Mouse (Mus musculus) forebrain, embryonic 16.5 days (tissue): ENCODE results near the gene Slc30a10. TPM values are rescaled to one million over a fixed set of nuclear protein-coding genes. Genes with fewer than 3 reads are reported as not detected.

Source experiments
- ATAC-seq: fragments of 200-750 bp; cut with Nextera tagmentation; 2 replicates; pipeline ENCODE4 v1.8.0; 2017; ENCODE audit warnings: mild to moderate bottlenecking, moderate library complexity
- H3K27ac ChIP-seq: fragments of 300-500 bp; sonication (generic); 2 replicates; pipeline ENCODE4 v1.5.1; 2014; ENCODE audit warnings: low read length, control low read depth
- H3K27me3 ChIP-seq: fragments of 300-500 bp; sonication (generic); replicated peaks from 2 replicates; pipeline ENCODE4 v1.6.1; 2014; ENCODE audit warnings: low read length; ENCODE audit not compliant: control insufficient read depth, insufficient read depth
- H3K36me3 ChIP-seq: fragments of 300-500 bp; sonication (generic); 2 replicates; pipeline ENCODE4 v1.6.1; 2014; ENCODE audit not compliant: control insufficient read depth, insufficient read depth
- H3K4me1 ChIP-seq: fragments of 300-500 bp; sonication (generic); replicated peaks from 2 replicates; pipeline ENCODE4 v1.6.1; 2014; ENCODE audit warnings: low read length; ENCODE audit not compliant: control insufficient read depth, insufficient read depth
- H3K4me2 ChIP-seq: fragments of 300-500 bp; sonication (generic); 2 replicates; pipeline ENCODE4 v1.6.1; 2014; ENCODE audit warnings: mild to moderate bottlenecking, low read length, control low read depth
- H3K4me3 ChIP-seq: fragments of 300-500 bp; sonication (generic); replicated peaks from 2 replicates; pipeline ENCODE4 v1.5.1; 2014; ENCODE audit warnings: mild to moderate bottlenecking, low read length, control low read depth
- H3K9ac ChIP-seq: fragments of 300-500 bp; sonication (generic); replicated peaks from 2 replicates; pipeline ENCODE4 v1.6.1; 2014; ENCODE audit warnings: low read depth, low read length, control low read depth
- H3K9me3 ChIP-seq: fragments of 300-500 bp; sonication (generic); 2 replicates; pipeline ENCODE4 v1.6.1; 2016; ENCODE audit warnings: low read length; ENCODE audit not compliant: control insufficient read depth
- WGBS: fragments of 180-500 bp; shearing (Covaris S2); extraction: QIAGEN DNeasy Blood & Tissue Kit; methylation state at CpG from one replicate; pipeline ENCODE4 v1.1.7; 2014; 5-methylcytosine and 5-hydroxymethylcytosine counted together
- polyA plus RNA-seq: library from polyadenylated mRNA; unstranded; fragments of >200 nt; fragmentation: Nextera tagmentation; extraction: Ambion mirVana; gene quantifications from 2 replicates; pipeline ENCODE4 v1.2.1, GENCODE M21; 2015

Slc30a10 gene
- polyA plus RNA-seq, 1 experiment from 2014 or later: 10.7 TPM

DNA sequence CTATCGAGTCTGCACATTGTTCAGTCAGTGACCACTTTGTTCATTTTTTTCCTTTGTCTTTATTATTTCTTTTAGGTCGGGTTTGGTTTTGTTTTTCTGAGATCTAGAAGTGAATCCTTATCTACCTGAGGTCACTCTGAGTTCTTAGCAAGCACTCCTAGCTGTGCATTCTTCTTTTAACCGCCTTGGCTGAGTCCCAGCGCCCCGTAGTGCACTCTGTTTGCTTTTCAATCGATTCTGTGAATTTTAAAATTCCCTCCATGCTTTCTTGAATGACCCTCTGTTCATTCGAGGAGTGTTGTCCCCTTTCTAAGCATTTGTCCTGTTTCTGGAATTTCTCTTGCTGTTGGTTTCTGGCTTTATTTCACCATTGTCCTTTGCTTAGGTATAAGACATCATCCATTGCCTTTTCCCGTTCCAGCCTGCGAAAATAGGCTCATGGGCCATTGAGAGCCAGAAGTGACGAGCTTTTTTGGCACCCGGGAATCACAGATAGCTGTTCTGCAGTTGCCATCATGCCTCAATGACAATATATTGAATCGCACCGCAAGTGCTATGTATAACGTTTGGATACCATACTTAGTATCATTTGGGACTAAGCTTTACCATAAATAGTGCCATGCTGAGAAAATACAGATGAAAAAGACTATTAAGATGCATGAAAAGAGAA is 42.3 kb downstream of the Slc30a10 start:
- Histone ChIP-seq H3K27me3 (no peaks in the 10 kb centered on the region), H3K4me1 (peaks cover 19% of the 10 kb centered on the region), H3K9ac (0 out of 2 replicates have a peak overlapping the region, but pooled peaks have one; percentile 9), H3K4me2 (peak overlapping the region; percentile 21), H3K9me3 (no peaks in the 10 kb centered on the region), H3K36me3 (no peaks in the 10 kb centered on the region), H3K27ac (no peak overlapping the region; the same call in 1 of the 2 replicates), H3K4me3 (no peak overlapping the region)
- no peak for ATAC-seq
- 39% methylated on average over 14 of the region's 14 CpGs for WGBS

DNA sequence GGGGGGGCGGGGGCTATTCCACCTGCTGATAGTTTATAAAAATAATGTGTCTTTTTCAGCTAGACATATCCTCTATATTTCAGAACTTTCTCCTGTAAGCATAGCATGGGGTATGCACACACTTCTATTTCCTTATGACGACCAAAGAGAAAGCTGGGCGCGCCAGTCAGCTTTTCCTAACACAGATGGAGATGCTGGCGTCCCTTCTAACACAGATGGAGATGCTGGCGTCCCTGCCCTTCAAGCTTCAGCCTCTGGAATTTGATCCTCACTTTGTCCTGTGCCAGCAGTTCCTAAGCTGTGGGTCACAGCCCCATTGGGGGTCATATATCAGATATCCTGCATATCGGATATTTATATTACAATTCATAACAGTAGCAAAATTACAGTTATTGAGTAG is 46.0 kb downstream of the Slc30a10 start:
- peaks cover 17% of the 10 kb centered on the region for H3K4me1 ChIP-seq
- 48% methylated on average over 7 of the region's 7 CpGs for WGBS
- peak; percentile 61 for ATAC-seq

DNA sequence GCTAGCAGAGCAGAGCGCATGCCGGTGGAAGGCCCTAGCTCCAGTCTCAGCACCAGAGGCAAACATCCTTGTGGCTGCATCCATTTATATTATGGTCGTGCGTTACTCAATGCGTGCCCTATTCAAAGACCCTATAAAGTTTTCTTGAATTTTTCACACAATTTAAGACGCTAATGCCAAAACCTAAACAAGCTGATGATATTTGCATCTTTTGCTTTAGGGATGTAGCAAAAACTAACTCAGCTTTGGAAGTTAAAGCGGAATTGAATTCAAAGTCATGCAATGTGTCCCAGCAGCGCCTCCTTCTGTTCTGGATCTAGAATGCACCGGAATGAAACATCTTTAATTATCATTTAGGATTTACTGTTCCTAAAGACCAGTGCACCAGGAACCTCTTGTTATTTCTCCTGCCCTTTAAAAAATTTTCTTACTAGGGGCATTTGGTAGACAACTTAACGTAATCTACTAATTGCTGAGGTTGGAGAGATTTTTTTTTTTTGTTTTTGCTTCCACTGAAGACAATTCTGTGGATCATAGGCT is 47.2 kb downstream of the Slc30a10 start:
- no peak for ATAC-seq
- 30% methylated on average over 10 of the region's 10 CpGs for WGBS
- no peak overlapping the region for H3K4me3 ChIP-seq
- H3K27me3 ChIP-seq: no peaks in the 10 kb centered on the region
- no peaks in the 10 kb centered on the region for H3K9me3 ChIP-seq
- H3K4me2 ChIP-seq: no peak overlapping the region
- H3K27ac ChIP-seq: no peak overlapping the region
- peaks cover 16% of the 10 kb centered on the region for H3K4me1 ChIP-seq
- H3K36me3 ChIP-seq: no peaks in the 10 kb centered on the region
- H3K9ac ChIP-seq: no peak overlapping the region

More for the DNA sequence above, 46.0 kb downstream of the Slc30a10 start:
- H3K9ac ChIP-seq: no peak overlapping the region
- no peak overlapping the region for H3K4me2 ChIP-seq
- no peaks in the 10 kb centered on the region for H3K36me3 ChIP-seq
- H3K9me3 ChIP-seq: no peaks in the 10 kb centered on the region
- no peak overlapping the region for H3K27ac ChIP-seq
- no peaks in the 10 kb centered on the region for H3K27me3 ChIP-seq
- no peak overlapping the region for H3K4me3 ChIP-seq

DNA sequence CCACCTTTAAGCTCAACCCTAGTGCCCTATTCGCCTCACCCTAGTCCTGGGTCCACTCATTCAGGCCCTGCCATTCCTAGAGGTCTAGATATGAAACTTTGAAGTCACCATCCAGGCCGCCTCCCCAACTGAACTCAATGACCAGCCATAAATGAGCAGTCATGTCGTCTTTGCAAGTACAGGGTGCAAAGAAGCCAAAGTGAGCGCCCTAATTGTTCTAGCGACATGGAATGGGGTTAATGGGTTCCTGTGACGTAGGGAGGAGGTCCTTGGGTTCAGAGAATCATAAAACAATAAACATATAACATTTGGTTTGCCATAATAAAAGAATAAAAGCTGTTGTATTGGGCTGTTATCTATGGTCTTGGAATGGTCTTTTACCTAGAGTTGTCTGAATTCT is 47.9 kb downstream of the Slc30a10 start:
- peaks cover 9% of the 10 kb centered on the region; the same call in 1 of the 2 replicates for H3K4me1 ChIP-seq
- ATAC-seq: no peak
- no peak overlapping the region for H3K27ac ChIP-seq
- 64% methylated on average over 6 of the region's 6 CpGs for WGBS
- no peak overlapping the region for H3K4me3 ChIP-seq
- H3K4me2 ChIP-seq: no peak overlapping the region
- no peaks in the 10 kb centered on the region for H3K27me3 ChIP-seq
- no peak overlapping the region for H3K9ac ChIP-seq
- H3K36me3 ChIP-seq: no peaks in the 10 kb centered on the region
- H3K9me3 ChIP-seq: no peaks in the 10 kb centered on the region

DNA sequence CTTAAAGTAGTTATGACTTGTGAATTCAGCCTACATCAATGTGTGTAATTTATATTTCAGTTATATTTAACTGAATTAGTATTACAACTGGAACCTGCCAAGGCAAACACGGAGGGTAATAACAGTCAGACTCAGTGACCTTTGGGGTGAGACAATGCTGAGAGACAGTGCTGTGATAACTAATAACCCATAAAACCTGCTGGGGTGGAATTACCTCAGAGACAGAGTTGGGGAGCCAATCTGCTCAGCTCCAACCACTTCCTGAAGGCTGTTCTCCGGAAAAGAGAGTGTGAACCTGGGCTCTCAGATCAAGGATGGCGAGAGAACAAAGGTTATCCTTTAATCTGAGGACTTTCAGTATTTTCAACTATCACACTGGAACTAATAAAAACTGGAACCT is 54.4 kb downstream of the Slc30a10 start:
- Histone ChIP-seq H3K9me3 (no peaks in the 10 kb centered on the region), H3K4me3 (no peak overlapping the region), H3K4me2 (no peak overlapping the region), H3K4me1 (no peaks in the 10 kb centered on the region), H3K27me3 (no peaks in the 10 kb centered on the region), H3K36me3 (no peaks in the 10 kb centered on the region), H3K9ac (no peak overlapping the region), H3K27ac (no peak overlapping the region)
- no peak for ATAC-seq
- 77% methylated on average over 3 of the region's 3 CpGs for WGBS

DNA sequence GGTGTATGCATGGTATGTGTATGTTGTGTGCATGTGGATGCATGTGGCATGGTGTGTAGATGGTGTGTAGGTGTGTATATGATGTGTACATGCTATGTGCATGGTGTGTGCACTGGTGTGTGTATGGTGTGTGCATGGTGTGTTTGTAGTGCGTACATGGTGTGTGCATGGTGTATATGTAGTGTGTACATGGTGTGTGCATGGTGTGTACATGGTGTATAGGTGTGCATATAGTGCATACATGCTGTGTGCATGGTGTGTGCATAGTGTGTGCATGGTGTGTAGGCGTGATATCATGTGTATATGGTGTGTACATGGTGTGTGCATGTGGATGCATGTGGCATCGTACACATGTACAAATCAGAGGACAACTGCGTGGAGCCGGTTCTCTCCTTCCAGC is 56.7 kb downstream of the Slc30a10 start:
- no peak overlapping the region for H3K27ac ChIP-seq
- H3K4me2 ChIP-seq: no peak overlapping the region
- no peaks in the 10 kb centered on the region for H3K9me3 ChIP-seq
- H3K27me3 ChIP-seq: no peaks in the 10 kb centered on the region
- no peak overlapping the region for H3K9ac ChIP-seq
- 91% methylated on average over 5 of the region's 5 CpGs for WGBS
- no peak overlapping the region for H3K4me3 ChIP-seq
- no peak for ATAC-seq
- no peaks in the 10 kb centered on the region for H3K4me1 ChIP-seq
- no peaks in the 10 kb centered on the region for H3K36me3 ChIP-seq

DNA sequence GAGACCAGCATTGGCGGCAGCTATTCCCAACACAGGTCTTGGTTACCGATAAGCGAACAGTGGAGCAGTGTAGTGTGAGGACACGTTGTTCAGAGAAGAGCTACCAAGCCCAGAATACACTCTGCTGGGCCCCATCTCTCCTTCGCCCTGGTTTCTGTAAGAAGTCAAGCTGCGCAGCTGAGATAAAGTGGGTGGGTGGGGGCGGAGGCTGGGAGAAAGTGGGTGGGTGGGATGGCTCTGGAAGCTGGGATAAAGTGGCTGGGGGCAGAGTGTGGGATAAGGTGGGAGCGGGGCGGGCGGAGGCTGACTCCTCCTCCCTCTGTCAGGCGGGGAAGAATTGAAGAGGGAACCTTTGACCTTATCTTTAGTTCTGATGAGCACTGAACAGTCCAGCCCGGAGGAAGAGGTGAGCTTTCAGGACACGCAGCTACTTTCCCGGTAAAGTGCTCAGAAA is 60.9 kb downstream of the Slc30a10 start:
- no peaks in the 10 kb centered on the region for H3K27me3 ChIP-seq
- no peaks in the 10 kb centered on the region for H3K36me3 ChIP-seq
- ATAC-seq: no peak
- H3K9ac ChIP-seq: no peak overlapping the region
- no peaks in the 10 kb centered on the region for H3K4me1 ChIP-seq
- H3K27ac ChIP-seq: no peak overlapping the region
- H3K9me3 ChIP-seq: no peaks in the 10 kb centered on the region
- no peak overlapping the region for H3K4me2 ChIP-seq
- no peak overlapping the region for H3K4me3 ChIP-seq
- WGBS: 71% methylated on average over 14 of the region's 14 CpGs

DNA sequence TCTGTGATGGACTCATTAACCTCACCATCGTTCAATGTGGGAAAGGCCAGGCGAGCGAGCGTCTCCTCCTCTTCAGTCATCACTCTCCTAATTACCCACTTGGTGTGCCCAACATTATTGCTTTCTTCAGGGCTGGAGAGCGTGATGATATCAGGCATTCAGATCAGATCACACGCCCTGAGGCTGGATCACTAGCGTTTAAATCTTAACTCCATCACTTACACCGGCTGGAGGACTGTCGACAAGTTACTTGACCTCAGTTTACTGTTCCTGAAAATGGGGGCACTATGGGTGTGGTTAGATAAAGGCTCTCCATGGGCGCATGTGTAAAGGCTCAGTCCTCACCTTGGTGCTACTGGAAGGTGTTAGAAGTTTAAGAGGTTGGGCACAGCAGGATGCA is 61.4 kb downstream of the Slc30a10 start:
- H3K27me3 ChIP-seq: no peaks in the 10 kb centered on the region
- H3K9ac ChIP-seq: no peak overlapping the region
- H3K4me2 ChIP-seq: no peak overlapping the region
- no peaks in the 10 kb centered on the region for H3K9me3 ChIP-seq
- H3K4me3 ChIP-seq: no peak overlapping the region
- no peaks in the 10 kb centered on the region for H3K4me1 ChIP-seq
- no peak for ATAC-seq
- WGBS: 50% methylated on average over 10 of the region's 10 CpGs
- H3K27ac ChIP-seq: no peak overlapping the region
- H3K36me3 ChIP-seq: no peaks in the 10 kb centered on the region

DNA sequence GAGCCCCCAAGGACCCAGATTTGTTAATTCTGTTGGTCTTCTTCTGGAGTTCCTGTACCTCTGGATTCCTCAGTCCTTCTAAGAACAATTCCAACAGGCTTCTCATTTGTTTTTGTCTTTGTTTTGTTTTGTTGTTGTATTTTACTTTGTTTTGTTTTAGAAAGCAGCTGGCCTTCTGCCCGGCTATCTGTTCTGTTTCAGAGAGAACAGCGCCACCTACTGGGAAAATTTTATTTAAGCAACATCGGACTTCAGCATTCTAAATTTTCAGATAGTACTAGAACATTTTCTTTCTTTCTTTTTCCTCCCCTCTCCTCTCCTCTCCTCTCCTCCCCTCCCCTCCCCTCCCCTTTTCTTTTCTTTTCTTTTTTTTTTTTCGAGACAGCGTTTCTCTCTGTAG is 62.9 kb downstream of the Slc30a10 start:
- H3K4me2 ChIP-seq: no peak overlapping the region
- H3K4me3 ChIP-seq: no peak overlapping the region
- no peak for ATAC-seq
- H3K9me3 ChIP-seq: no peaks in the 10 kb centered on the region
- no peaks in the 10 kb centered on the region for H3K27me3 ChIP-seq
- H3K9ac ChIP-seq: no peak overlapping the region
- no peak overlapping the region for H3K27ac ChIP-seq
- no peaks in the 10 kb centered on the region for H3K4me1 ChIP-seq
- H3K36me3 ChIP-seq: no peaks in the 10 kb centered on the region
- WGBS: 4% methylated on average over 3 of the region's 5 CpGs
